ENCODE assay signal across 8 mouse cellular contexts in genomic region chrX:38473164-38473536, GRCm38 (mm10). TPM values are rescaled to one million over a fixed set of nuclear protein-coding genes. Genes with fewer than 3 reads are reported as not detected.
DNase-seq lines count a peak whose midpoint lies in the region; ATAC-seq and TF ChIP-seq lines count a peak whose summit lies in the region.

No protein-coding gene starts in this region.

- peak overlapping the region; percentile 58 for H3K4me3 ChIP-seq in cerebellum, adult 2 months (replicated peaks; ENCODE audit: insufficient read depth, low read depth, low read length)
- H3K4me3 ChIP-seq in testis, adult 2 months (ENCODE audit: control insufficient read depth, low read depth, low read length): peak overlapping the region; percentile 78; the same call in 1 of the 2 replicates
- H3K4me3 ChIP-seq in hindbrain, postnatal 0 days (ENCODE audit: low read length): peak overlapping the region; percentile 45
- H3K4me3 ChIP-seq in midbrain, embryonic 11.5 days (ENCODE audit: low read depth, low read length): peak overlapping the region; percentile 41; the same call in 1 of the 2 replicates

- H3K9me3 ChIP-seq in hindbrain, postnatal 0 days (ENCODE audit: low read length): no peaks in the 10 kb centered on the region
- no peaks in the 10 kb centered on the region for H3K9me3 ChIP-seq in midbrain, embryonic 11.5 days (ENCODE audit: control insufficient read depth, low read length)

- H3K27me3 ChIP-seq in cerebellum, adult 2 months (ENCODE audit: control insufficient read depth, insufficient read depth, low read length): no peaks in the 10 kb centered on the region
- H3K27me3 ChIP-seq in testis, adult 2 months (ENCODE audit: control insufficient read depth, insufficient read depth, low read length): no peaks in the 10 kb centered on the region
- H3K27me3 ChIP-seq in hindbrain, postnatal 0 days (ENCODE audit: insufficient read depth, low read length): no peaks in the 10 kb centered on the region
- H3K27me3 ChIP-seq in midbrain, embryonic 11.5 days (ENCODE audit: control insufficient read depth, insufficient read depth, low read length): no peaks in the 10 kb centered on the region

- no peak for TF ChIP-seq POLR2A in cerebellum, adult 2 months (IDR thresholded peaks at IDR 0.05; ENCODE audit: borderline replicate concordance, insufficient read depth, low read length)
- no peak for TF ChIP-seq POLR2A in testis, adult 2 months (IDR thresholded peaks at IDR 0.05; ENCODE audit: control insufficient read depth, low read depth, low read length)

- no peak for TF ChIP-seq CTCF in cerebellum, adult 2 months (IDR thresholded peaks at IDR 0.05; ENCODE audit: borderline replicate concordance, insufficient read depth, low read depth, low read length)
- TF ChIP-seq CTCF in testis, adult 2 months (IDR thresholded peaks at IDR 0.05; ENCODE audit: control insufficient read depth, insufficient read depth, insufficient replicate concordance, low read depth, low read length): no peak
- no peak for TF ChIP-seq CTCF in hindbrain, postnatal 0 days (IDR thresholded peaks at IDR 0.05; ENCODE audit: low read depth)

- no peaks in the 10 kb centered on the region for H3K4me1 ChIP-seq in cerebellum, adult 2 months (ENCODE audit: control insufficient read depth, insufficient read depth, low read length)
- no peaks in the 10 kb centered on the region for H3K4me1 ChIP-seq in testis, adult 2 months (ENCODE audit: control insufficient read depth, insufficient read depth, low read length)
- no peaks in the 10 kb centered on the region for H3K4me1 ChIP-seq in hindbrain, postnatal 0 days (ENCODE audit: insufficient read depth, low read length)
- no peaks in the 10 kb centered on the region for H3K4me1 ChIP-seq in midbrain, embryonic 11.5 days (ENCODE audit: control insufficient read depth, insufficient read depth, low read length)

- no peak overlapping the region for H3K9ac ChIP-seq in hindbrain, postnatal 0 days (replicated peaks; ENCODE audit: low read length)
- no peak overlapping the region for H3K9ac ChIP-seq in midbrain, embryonic 11.5 days (ENCODE audit: low read length)

- no peak for DNase-seq in cerebellum, adult 2 months
- no peak for DNase-seq in cerebellum, postnatal 14 days
- DNase-seq in testis, postnatal 10 days (ENCODE audit: low spot score): no peak
- DNase-seq in hindbrain, postnatal 0 days (ENCODE audit: low spot score): no peak
- no peak for DNase-seq in midbrain, embryonic 11.5 days (ENCODE audit: low spot score, missing footprints)
- no peak for DNase-seq in adrenal gland, postnatal 25 days
- DNase-seq in layer of hippocampus, adult 8-10 months (ENCODE audit: low spot score in 2 of 2): no peak

- H3K27ac ChIP-seq in cerebellum, adult 2 months (ENCODE audit: insufficient read depth, low read length): no peak overlapping the region
- H3K27ac ChIP-seq in testis, adult 2 months (ENCODE audit: control insufficient read depth, insufficient read depth, low read depth, low read length): 0 out of 2 replicates have a peak overlapping the region, but pooled peaks have one; percentile 13
- H3K27ac ChIP-seq in hindbrain, postnatal 0 days: no peak overlapping the region; the same call in 1 of the 2 replicates
- no peak overlapping the region for H3K27ac ChIP-seq in midbrain, embryonic 11.5 days (ENCODE audit: low read depth, low read length)

- 9% methylated on average over 10 of the region's 10 CpGs for WGBS in cerebellum, adult 2 months
- 27% methylated on average over 10 of the region's 10 CpGs for WGBS in hindbrain, postnatal 0 days
- 16% methylated on average over 10 of the region's 10 CpGs for WGBS in midbrain, embryonic 11.5 days

- H3K4me2 ChIP-seq in hindbrain, postnatal 0 days (ENCODE audit: low read depth, low read length): peak overlapping the region; percentile 54
- H3K4me2 ChIP-seq in midbrain, embryonic 11.5 days: peak overlapping the region; percentile 23; the same call in 1 of the 2 replicates

- H3K36me3 ChIP-seq in testis, adult 2 months (ENCODE audit: control insufficient read depth, insufficient read depth, low read length): no peaks in the 10 kb centered on the region
- H3K36me3 ChIP-seq in hindbrain, postnatal 0 days (ENCODE audit: insufficient read depth, low read length): no peaks in the 10 kb centered on the region
- H3K36me3 ChIP-seq in midbrain, embryonic 11.5 days (ENCODE audit: control insufficient read depth, insufficient read depth, low read length): no peaks in the 10 kb centered on the region

- ATAC-seq in hindbrain, postnatal 0 days: peak; percentile 68
- peak; percentile 73 for ATAC-seq in midbrain, embryonic 11.5 days (ENCODE audit: low FRiP score)

RNA-seq across cellular contexts. Expression of gene Lamp2, which starts 16.9 kb away (rescaled TPM):
- 64.7 and 67.8 TPM in 2 replicates for polyA plus RNA-seq in cerebellum, adult 2 months (2012; rRNA removed)
- 31.5 and 45.7 TPM in 2 replicates for polyA plus RNA-seq in testis, adult 2 months (2012; rRNA removed)
- total RNA-seq in hindbrain, postnatal 0 days (2014; rRNA removed): 56.5 and 64.3 TPM in 2 replicates
- 79.8 and 84.8 TPM in 2 replicates for polyA plus RNA-seq in hindbrain, postnatal 0 days (2015; fragmentation: Nextera tagmentation; extraction: Ambion mirVana)
- polyA plus RNA-seq in midbrain, embryonic 11.5 days (2014; fragmentation: Nextera tagmentation; extraction: Ambion mirVana): 90.1 and 98.7 TPM in 2 replicates
- total RNA-seq in adrenal gland, postnatal 25 days (2021): 251 and 254 TPM in 2 replicates
- total RNA-seq in layer of hippocampus, adult 8-10 months (2022): 100 to 1,000 TPM in 2 of 4 experiments, 10 to 100 TPM in 2; 84.7 to 126 (median 103) TPM
